Mouse (Mus musculus) adrenal gland, postnatal 25 days (tissue): Measurements from ENCODE around the gene Armc12. TPM values are rescaled to one million over a fixed set of nuclear protein-coding genes. Genes with fewer than 3 reads are reported as not detected.

Experiments
- DNase-seq: peaks from one replicate; pipeline ENCODE4 v3.0.0; 2021; ENCODE audit warnings: mixed read lengths
- long read RNA-seq: library from polyadenylated mRNA; stranded (forward); transcript quantifications from one replicate; pipeline ENCODE4 v2.0.0, GENCODE M21; 2021
- total RNA-seq: library from RNA; stranded (reverse); gene quantifications from 2 replicates; pipeline ENCODE4 v1.2.3, GENCODE M21; 2021

The Armc12 gene
- total RNA-seq: not detected in 2 replicates
- long read RNA-seq: 0 reads

DNA sequence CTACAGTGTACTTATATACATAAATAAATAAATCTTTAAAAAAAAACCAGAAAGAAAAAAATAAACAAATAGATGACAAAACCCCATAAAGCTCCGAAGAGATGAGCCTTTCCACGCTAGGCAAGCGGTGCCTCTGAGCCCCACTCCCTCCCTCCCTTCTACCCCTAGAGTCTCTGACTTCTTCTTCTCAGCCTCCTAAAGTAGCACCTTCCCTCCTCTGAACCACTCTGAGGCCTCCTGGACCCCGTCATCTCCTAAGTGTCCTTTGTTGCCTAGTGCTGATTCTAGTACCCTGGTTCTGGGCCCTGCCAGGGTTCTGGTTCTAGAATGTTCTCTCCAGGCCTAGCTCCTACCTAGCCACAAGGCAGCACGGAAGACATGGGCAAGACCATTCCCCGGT, at the start of gene Armc12:
Gene Armc12, plus strand, starts transcription at position 301 of the 400 bp plus-strand sequence.
- no peak for DNase-seq

DNA sequence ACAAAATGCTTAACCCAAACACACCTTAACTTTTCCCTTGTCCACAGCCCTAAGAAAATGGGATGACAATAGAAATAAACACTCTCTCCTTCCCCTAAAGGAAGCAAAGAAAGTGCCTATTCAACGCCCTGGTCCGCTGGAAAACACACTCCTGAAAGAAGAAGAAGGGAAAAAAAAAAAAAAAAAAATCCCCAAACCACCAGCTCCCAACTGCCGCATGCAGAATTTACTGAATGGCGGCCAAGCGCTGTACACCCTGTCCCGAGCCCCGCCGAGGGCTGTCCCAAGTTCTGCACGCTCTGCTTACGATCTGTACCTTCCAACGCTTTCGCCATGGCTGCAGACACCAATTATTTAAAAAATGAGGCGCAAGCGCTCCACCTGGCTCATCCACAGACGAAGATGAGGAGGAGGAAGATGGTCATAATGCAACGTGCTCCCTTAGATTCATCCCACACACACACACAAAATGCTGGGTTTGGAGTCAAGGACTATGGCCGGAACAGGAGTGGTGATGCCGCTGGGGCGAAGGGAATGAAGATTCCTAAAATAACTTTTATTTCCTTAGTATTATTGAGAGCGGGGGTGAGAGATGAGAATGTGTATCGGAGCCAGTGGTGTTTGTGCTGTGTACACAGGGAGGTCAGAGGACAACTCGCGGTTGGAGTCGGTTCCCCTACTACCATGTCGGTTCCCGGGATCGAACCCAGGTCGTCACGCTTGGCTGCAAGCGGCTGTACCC, 45.7 kb upstream of the Armc12 start:
- DNase-seq: peak; percentile 46

DNA sequence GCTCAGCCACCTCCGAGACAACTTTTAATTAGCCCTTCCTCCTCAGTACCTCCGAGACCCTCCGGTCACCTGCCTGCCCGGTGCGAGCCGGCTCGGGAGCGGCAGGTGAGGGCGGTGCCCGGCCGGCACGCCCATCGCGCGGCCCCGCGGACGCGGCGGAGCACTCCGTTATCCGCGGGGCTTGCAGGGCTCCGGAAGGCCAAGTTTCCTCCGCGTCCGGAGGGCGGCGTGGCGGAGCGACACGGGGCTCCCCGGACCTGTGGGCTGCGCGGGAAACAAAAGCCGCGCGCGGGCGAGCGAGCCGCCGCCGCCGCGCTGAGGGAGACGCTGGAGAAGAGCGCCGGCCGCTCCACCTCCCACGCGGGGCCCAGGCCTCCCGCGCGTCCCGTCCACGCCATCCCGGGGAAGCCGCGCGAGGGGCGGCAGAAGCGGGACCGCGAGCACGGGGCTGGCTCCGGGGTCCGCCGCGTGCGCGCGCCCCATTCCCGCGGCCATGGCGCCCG, 45.1 kb upstream of the Armc12 start:
- DNase-seq: peak; percentile 56

DNA sequence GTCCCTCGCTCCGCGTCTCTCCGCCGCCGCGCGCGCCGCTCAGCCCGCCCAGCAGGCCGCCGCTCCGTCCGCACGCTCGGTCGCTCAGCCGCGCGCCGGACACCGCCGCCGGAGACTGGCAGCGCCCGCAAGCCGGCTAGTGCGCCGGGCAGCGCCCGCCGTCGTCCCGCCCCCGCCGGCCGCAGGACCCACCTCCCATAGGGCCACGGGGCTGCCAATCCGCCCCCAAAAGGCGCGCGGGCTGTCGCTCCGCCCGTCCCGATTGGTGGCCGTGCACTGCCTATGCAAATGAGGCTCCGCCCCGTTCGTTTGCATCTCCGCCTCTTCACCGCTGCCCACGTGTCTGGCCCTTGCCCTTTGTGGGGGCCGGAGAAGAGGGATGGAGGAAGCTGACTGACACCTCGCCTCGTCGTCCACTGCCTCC, 44.6 kb upstream of the Armc12 start:
- peak; percentile 99 for DNase-seq

DNA sequence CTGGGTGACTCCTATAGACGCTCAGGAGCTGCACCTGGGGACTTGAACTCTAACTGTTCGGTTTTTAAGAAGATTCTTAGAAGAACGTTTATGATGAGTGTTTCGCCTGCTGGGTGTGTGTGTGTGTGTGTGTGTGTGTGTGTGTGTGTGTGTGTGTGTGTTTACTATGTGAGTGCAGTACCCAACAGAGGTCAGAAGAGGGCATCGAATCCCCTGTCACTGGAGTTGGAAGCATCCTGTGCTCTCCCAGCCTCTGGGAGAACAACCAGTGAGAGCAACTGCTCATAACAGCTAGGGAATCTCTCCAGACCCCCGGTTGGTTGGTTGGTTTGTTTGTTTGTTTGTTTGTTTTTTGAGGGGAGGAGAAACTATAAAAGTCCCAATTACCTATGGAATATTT, 43.9 kb upstream of the Armc12 start:
- DNase-seq: no peak

DNA sequence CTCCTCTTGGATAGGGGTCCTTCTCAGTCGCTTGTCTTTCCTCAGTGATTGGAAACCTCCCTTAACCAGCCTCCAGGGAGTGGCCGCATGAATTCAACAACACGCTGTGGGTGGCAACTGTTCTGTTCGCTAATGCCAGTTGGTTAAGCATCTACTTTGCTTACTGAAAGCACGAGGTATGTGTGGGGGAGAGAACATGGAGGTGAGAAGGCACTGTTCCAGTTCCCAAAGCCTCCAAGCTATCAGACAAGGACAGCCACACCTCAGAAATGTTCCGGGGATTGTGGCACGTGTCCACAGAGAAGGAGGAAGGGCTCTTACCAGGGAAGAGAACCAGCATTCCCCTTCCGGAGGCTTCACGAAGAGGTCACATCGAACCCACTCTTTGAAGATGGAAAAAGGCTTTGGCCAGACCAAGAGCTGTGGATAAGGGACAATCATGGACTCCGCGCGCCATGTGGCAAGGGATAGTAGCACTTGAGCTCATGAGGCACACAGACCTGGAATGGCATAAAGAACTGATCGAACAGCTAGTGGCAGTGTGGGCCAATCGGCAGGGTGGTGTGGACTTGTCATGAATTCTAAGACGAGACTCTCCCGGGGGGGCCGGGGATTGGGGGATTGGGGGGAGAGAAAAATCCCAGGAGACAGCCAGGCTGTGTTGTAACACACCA, 42.9 kb upstream of the Armc12 start:
- no peak for DNase-seq

DNA sequence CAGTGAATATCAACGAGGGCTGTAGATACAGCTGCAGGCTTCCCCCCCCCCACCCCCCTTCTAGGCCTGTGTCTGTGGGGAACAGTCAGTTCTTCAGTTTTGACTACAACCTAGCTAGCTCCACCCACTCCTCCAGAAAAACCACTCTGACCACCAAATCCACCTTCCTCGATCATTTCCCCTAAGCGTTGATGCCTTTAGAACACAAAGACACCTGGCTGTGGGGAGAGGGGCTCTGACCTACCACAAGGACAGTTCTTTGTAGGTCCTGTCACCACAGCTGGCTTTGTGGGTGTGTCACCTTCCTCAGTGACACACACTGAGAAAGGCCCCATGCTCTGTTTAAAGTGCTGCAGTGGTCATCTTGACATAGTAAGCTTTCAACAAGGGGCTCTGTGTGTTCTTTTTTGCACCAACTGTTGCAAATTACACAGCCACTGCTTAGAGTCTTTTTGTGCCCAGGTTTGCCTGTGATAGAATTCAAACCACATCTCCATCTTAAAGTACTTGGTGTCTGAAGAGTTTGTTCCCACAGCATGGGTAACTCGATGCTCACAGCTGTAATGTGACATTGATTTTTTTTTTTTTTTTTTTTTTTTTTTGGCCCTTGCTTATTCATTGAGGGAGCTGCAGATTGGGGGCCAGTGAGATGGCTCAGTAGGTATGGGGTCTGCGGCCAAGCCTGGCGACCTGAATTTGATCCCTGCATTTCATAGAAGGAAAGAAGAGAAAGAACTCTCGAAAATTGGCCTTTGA, 42.2 kb upstream of the Armc12 start:
- DNase-seq: no peak

DNA sequence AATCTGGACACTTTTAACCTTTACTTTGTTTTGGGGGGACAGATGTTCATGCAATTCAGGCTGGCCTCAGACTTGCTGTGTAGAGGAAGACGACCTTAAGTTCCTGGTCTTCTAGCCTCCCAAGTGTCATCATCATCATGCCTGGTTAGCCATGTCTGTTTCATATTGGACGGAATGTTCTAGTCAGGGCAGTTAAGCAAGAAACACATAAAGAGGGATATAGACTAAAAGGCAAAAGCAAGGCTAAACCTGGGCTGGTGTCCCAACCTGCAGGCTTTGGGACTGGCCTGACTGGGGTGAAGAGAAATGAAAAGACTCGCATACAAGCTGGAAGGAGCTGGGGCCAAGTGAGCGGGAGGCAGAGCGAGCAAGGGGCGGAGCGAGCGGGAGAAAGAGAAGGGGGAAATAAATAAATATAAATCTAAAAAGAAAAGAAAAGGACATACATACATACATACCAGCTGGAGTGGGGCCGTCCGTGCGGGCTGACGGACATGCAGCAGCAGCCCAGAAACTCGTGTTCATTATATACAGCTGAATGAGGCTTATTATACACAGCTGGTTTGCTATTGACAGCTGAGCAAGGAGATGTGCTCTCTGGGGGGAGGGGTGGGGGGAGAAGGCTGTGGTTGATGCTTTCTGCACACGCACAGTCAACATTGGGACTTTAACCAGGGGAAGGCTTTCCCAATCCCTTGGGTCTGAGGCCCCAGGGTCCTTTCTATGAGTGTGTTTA, 39.4 kb upstream of the Armc12 start:
- DNase-seq: no peak

DNA sequence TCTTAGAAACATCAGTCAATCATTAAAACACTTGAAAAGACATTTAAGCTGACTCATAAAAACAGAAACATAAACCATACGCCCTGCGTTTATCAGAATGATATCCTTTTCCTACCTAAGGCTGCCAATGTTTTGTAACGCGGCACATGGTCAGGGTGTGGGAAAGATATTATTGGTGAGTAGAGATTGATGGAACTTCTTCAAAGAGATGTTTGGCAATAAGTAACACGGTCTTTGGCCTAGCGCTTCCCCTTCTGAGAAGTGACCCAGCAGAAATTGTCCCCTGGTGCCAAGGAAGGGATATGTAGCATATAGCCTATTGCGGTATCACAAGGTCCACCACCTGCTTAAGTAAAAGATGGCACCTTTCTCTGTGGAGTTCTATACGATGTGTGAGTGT, 34.8 kb upstream of the Armc12 start:
- no peak for DNase-seq

DNA sequence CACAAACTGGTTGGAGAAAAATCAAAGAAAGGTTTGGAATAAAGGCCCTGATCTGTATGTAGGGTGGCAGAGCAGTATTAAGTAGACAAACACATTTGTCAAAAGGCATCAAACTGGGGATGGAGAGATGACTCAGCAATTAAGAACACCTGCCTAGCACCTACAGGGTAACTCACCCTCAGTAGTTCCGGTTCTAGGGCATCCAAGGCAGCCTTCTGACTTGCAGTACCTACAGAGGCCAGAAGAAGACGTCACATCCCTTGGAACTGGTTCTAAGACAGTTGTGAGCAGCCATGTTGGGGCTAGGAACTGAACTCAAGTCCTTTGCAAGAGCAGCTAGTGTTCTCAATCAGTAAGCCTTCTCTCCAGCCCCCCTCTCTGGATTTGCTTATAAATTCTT, 31.4 kb upstream of the Armc12 start:
- no peak for DNase-seq

DNA sequence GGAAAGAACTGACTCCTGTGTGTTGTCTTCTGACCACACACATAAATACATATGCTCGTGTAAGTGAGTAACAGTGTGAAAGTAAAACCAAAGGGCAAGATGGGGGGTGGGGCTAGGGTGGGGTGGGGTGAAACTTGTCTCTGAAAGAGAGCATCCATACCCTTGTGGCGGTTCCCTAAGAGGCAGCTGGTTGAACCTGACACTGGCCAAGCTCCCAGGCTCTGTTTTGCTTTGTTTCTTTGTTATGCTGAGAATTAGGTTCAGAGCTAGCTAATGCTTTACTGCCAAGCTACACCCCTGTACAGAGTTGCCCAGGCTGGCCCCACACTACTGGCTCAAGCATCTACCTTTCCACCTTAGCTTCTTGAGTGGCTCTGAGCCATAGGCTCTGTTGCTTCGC, 30.1 kb upstream of the Armc12 start:
- no peak for DNase-seq

DNA sequence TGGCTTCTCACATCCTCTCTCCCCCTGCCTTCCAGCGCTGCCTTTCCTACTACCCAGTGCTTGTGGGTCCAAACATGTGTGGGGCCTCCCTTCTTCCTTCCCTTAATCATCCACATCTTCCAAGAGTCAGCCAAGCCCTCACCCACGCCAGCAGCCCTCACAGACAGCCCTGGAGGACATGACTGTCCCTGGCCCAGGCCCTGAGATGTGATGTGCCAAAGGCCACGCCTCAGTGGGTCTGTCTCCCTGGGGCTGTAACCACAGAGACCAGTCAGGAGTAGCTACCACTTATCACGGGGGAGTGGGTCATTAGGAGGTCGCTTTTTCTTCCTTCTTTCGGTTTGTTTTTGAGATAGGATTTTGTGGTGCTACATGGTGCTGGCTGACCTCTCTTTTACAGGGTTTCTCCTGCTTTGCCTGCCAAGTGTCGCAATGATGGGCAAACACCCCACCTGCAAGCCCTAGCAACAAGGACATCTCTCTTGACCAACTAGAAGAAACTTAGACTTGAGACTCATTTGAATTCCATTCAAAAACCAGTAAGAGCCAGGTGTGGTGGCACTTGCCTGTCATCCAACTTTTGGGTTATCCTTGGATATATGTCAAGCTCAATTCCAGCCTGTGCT, 28.3 kb upstream of the Armc12 start:
- DNase-seq: no peak

DNA sequence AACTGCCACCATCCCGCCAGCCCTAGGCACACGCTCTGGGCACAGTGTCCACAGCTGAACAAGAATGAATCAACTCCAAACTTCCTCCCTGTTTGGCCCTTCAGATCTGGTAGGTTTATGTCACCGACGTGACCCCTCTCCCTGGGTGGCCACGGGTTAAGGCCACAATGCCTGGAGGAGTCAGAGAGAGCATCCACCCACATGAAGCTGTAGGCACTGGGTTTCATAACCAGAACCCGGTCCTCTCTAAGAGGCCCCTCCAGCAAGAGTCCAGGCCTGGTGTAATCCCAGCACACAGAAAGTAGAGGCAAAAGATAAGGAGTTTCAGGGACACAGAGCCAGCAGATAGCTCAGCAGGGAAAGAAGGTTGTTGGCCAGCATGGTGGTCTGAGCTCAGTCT, 26.4 kb upstream of the Armc12 start:
- DNase-seq: no peak

DNA sequence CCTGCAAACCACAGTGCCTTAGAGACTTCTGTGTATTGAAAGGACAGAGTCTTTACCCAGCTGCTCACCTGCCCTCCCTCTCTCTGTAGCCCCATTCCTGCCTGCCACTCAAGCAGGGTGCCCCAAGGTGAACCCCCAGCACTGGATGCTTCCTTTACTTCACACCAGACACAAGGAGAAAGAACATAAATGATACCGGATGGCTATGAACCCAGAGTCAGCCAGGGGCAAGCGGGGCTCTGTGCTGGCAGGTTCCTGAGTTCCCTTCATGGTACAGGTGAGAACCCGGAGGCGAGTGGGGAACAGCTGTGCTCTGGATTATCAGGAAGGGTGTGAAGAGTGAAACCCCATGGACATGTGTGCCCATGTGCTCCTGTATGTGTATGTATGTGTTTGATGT, 25.0 kb upstream of the Armc12 start:
- no peak for DNase-seq

DNA sequence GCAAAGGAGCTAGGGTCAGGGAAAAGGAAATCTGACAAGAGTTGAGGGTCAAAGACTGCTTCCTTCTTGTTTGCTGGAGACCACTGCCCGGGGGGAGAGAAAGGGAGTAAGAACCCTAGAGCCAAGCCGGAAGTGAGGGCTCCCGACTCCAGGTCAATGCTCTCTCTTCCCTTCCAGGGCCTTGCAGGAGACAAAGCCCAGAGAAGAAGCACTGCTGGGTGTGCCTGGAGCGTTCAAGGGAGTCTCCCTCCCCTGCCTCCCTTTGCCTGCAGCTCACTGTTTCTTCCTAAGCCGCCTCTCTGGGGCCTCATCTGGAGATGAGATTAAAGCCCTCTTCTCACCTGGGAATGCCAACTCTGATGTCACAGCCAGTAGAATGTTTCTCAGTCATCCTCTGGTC, 23.7 kb upstream of the Armc12 start:
- DNase-seq: no peak

DNA sequence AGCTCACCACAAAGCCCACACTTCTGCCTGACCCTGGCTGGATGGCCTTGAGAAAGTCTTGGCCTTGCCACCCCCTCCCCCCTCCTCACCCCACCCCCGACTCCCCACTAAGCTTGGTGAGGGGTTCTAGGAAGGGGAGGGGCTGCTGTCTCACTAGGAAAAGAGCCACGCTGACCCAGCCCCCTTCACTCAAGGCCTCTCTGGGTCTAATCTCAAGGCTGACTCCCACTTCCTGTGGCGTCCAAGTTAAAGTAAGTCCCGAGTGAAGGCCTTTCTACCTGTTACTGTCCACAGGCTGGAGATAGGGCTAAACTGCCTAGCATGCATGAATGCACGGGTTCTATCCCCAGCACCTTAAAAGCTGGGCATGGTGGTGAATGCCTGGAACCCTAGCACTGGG, 23.1 kb upstream of the Armc12 start:
- no peak for DNase-seq

DNA sequence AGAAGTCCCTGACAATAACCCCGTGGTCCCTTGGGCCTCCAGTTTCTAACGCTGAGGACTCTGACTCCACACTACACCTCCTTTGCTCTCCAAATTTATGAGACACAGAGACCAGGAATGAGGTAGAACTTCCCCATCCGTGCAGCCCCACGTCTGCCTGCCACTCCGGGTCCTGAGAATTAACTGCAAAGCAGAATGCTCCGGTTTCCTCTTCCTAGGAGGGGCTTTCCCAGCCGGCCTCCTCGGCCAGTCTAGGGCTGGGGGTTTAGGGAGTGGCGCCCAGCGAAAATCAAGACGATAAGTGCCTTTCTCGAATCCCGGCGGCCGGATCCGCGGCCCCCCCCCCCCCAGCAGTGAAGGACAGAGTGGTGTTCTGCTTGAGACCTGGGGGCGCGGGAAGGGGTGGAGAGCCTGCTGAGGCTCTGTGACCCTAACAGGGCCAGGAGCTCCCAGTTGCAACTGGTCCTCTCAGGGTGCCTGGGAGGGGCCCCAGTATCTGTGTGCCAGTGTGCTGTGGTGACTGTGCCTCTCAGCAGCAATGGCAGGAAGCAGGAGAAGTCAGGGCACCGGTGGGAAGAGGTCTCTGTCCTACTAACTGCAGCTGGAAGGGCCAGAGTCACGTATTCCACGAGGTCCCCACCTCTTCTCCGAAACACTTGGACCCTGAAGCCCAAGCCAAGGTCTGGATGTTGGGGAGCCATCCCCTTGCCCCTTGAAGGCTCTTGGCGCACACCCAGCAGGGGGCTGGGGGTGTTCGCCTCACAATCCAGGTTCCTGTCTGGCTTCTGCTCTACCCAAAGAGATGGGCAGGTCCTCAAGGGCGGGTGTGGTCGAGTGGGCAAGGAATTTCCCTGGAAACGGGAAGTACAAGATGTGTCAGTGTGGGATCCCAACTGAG, 19.9 kb upstream of the Armc12 start:
- DNase-seq: no peak

DNA sequence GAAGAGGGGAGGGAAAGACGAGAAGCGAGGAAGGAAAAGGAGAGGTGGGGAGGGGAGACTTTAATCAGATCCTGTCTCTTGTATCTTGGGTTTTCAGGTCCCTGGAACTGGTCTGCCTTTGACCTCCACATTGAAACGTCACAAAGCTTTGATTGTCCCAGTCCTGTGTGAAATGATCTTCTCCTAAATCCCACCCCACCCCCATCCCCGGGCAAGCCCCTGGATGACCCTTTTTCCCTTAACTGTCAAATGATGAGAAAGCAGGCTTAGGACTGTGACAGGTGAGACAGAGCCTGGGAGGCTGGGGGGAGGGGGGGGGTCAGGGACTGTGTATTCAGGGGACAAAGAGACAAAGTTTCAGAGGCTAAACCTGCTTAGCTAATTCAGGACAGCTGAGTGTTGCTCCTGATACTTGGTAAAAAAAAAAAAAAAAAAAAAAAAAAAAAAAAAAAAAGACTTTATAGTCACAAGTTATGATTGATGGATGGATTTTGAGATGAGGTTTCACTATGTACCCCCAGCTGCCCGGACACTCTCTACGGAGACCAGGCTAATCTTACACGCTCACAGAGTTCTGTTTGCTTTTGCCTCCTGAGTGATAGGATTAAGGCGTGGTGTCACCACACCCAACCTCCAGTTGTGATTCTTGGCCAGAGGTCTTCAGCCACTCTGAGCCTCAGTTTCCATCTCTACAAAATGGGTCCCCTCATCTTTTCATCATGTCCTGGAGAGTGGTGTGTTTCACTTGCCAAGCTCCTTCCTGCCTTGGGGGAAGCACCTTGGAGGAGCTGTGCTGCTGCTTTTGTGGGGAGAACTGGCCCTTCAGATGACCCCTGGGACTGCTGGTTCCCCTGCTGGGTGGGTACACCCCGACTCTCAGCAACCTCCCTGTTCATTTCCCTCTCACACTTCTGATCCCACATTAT, 18.7 kb upstream of the Armc12 start:
- DNase-seq: no peak

DNA sequence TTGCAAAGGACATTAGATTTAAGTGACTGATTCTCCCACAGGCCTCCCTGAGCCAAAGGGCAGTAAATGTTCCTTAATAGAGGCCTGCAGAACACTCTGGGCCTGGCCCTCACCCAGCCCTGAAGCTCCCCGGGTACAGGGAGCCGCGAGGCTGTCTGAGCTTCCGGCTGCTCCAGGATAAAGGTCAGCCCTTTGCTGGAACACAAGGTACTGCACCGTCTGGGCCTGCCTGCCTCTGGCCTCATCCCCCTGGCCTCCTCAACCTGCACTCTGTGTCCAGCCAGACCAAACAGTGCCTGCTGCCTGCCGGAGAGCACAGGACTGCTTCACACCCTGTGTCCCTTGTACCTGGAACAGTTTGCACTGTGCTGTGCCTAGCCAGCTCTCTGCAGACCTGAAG, 17.9 kb upstream of the Armc12 start:
- DNase-seq: peak; percentile 62

DNA sequence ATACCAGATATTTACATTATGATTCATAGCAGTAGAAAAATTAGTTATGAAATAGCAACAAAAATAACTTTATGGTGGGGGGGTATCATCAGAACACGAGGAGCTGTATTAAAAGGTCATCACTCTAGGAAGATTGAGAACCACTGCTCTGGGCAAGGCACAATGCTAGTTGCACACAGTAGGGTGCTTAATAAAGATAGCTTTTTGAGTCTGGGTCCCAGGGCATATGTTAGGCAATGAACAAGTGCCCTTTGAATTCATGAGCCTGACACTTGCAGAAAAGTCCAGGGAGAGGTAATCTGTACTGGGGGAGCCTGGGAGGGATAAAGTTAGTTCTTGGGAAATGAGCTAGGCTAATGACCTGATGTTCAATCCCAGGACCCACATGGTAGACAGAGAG, 17.3 kb upstream of the Armc12 start:
- DNase-seq: no peak
